Mouse (Mus musculus) erythroid progenitor cell, adult 5-6 weeks (primary cell): ENCODE results near the gene Insm1. TPM values are rescaled to one million over a fixed set of nuclear protein-coding genes. Genes with fewer than 3 reads are reported as not detected.

Source experiments
- ATAC-seq: replicated peaks from 2 replicates; pipeline ENCODE4 v1.8.0; 2016; ENCODE audit warnings: moderate number of reproducible peaks, mild to moderate bottlenecking, moderate TSS enrichment, inconsistent platforms; ENCODE audit not compliant: poor library complexity, low FRiP score, severe bottlenecking
- total RNA-seq, 2 experiments: library from RNA; stranded (forward) in 1 of 2; stranded (reverse) in 1 of 2; fragments of 150-400 nt in 1 of 2; fragments of 186-747, 209-891 nt in 1 of 2; gene quantifications; 2 replicates each; pipeline versions ENCODE4 v1.2.3 to v1.2.4; 2015 to 2017; ENCODE audit warnings: low replicate concordance in 2 of 2

Gene Insm1
- total RNA-seq, 2 experiments from 2014 or later: 1.3 TPM; not detected in 1

DNA sequence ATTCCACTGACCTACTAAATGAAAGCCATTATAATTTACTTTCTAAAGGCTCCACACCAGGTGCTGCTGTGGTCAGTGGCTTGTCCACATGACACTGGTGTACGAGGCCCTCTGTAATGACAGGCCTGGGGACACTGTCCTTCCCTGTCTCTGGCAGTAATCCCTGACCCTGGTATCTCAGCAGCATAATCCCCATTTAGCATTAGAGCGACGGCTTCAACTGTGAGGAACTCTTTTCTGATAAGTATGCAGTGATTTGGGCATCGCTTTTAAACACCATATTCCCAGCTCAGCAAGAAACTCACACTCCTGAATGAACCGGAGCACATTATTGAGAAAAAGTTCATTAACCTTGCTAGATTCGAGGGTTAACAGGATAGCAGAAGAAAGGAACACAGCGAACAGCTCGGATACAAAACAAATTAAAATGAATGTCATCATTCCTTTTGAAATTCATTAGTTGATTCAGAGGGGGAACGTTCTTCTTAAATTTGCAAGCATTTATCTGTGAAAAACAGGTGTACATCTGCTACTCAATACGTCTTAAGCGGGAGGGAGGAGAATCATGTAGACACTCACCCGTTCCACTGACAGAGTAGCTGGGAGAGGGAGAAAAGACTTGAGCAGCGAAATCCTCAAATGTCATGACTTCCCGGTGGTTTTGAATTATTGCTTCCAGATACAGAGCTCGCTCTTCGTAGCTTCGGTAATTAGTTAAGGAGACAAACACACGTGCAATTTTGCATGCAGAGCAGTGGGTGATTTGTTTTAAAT is 38.3 kb downstream of the Insm1 start:
- no peak for ATAC-seq

DNA sequence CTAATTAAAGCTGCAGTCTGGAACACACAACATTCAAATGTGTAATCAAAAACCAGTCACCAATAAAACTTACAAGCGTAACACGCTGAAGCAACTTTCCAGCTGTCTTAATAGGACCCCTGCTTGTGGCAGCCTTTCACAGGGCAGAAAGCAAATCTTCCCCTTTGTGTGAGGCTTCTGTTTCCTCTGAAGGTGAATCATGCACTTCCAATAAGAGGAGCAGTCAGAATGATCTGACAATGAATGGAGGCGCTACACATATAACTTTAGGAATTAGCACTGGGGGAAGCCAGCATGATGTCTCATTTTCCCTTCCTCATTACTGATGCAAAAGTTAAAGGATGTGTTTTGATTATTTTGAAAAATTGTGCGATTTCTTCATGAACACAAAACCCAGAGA is 39.4 kb downstream of the Insm1 start:
- no peak for ATAC-seq

DNA sequence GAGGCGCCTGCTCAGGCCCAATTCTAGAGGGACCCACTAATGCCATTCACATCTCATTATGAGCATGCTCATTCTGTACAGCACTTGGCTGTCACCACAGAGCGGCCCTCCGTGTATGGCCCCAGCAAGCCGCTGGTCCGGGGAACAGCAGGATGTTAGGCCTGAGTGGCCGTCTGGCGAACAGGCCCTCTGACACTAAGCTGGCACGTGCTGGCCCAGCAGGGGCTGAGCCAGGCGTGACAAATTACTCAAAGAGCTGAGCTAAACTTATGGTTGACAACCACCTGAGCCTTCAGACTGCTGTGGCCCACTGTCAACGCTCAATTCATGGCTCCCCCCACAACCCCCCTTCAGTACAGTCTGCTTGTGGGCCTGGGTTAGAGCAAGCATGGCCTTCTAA is 40.5 kb downstream of the Insm1 start:
- ATAC-seq: no peak

DNA sequence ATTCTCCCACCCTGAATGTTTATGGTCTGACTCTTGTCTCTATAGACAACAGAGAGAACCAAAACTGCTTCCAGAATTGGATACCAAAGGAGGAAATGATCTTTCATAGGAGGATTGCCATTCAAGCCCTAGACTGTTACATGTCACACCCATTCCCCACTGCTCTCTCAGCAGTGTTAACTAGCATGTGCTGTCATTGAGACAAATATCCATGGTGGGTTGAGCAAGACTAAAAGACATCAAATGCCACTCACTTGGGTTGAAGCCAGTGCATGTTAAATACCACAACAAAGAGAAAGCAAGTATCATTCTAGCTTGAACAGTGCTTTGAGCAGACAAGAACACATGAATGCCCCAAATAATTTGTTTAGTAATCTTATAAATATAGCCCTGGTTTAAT is 41.2 kb downstream of the Insm1 start:
- no peak for ATAC-seq

DNA sequence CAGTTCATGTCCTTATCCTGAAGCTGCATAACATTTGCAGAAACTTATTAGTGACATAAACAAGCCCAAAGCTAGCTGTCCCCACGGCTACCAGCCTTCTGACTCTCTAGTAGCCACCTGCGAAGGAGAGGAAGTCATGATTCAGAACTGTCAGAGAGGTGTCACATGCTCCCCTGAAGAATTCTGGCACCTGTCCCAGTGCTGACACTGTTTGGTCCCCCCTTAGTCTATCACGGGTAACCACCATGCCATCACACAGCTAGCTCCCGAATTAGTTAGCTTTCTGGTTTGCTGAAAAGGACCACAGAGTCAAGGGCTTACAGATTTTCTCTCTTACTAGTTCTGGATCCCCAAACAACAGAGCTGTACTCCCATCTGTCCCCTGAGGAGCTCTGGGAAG is 43.3 kb downstream of the Insm1 start:
- no peak for ATAC-seq

DNA sequence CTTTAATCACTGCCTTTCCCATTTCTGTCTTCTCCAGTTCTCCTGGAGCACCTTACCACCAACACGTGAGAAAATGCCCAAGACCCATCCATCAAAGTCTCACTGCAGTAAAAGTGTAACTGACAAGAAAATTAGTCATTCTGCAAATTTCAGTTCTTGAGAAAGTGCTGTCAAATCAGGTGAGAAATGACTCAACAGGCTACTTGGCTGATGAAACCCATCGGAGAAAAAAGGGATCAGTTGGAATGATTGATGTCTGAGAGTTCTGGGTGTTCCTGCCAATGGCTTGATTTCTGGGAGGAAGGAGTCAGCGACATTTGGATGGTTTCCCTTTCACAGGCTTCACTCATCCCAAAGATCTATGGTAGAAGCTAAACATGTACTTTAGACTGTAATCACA is 44.8 kb downstream of the Insm1 start:
- no peak for ATAC-seq
